Mouse (Mus musculus) cerebellum, postnatal 14 days (tissue): ENCODE measurements at regions not wholly inside any gene's neighbourhood (a gene's known extent, or its start where the extent isn't known, plus 50 kb on each side); places are given as distances from the start of the nearest gene placed in this dataset.
A peak's percentile ranks its signal among the peaks of the same experiment; 100 is the strongest.

ENCODE experiments used
- DNase-seq, 2 experiments: peaks; one replicate each; pipeline ENCODE4 v3.0.0; 2021; ENCODE audit warnings: mixed read lengths in 2 of 2

DNA sequence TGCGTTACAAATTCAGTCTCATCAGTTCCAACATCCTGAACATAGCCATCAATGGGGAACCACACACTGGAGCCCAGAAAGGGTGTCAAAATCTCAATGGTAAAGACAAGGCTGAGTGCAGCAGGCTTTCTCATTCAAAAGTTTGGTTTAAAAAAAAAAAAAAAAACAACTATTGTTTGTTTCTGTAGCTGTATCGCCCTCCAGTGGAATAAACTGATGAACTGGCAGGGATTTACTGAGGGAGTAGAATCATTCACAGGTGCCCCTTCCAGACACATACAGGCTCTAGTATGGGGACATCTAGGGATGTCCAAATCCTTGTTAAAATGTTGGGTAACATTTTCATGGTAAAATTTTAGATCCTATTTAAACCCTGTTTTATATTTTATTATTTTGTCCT lies 361.6 kb upstream of the Lmcd1 start:
- peak; percentile 10 to 22 for DNase-seq

DNA sequence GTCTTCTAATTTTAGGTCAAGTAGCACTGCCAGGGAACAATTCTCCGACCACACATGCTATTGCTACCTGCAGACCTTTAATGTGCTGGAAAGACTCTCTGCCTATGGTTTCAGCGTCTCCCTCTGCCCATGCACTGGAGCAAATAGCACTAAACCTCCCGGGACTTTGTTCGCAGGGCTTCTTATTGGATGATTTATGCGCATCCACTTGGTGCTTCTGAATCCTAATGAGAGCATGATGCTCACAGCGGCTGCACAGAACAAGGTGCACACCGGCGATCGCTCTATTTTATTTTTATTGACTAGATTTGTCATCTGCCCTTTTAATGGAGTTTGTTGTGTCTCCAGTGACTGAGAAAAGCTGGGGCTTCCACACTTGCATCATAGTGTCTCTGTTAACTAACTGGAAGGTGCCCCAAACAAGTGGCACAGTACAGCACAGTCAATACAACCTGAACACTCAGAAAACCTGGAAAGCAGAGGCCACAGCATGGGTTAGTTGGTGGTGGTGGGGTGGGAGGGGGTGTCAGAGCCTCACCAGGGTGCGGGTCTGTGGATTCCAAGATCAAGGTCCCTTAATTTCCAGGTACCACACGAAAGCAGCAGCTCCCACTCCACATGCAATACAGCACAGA lies 359.7 kb upstream of the Lmcd1 start:
- DNase-seq: no peak

- no peak for DNase-seq
Measured at GRCm38 (mm10) chr6:111917248-111917721, 356.3 kb upstream of the Lmcd1 start.

GRCm38 (mm10) chr6:111917868-111918597 lies 355.5 kb upstream of the Lmcd1 start:
- no peak for DNase-seq

- DNase-seq: no peak
Measured at GRCm38 (mm10) chr6:111932596-111932995, 341.0 kb upstream of the Lmcd1 start.

- DNase-seq: no peak
Measured at GRCm38 (mm10) chr6:111954401-111954800, 319.2 kb upstream of the Lmcd1 start.

GRCm38 (mm10) chr6:111965766-111966165 lies 307.8 kb upstream of the Lmcd1 start:
- DNase-seq: peak; percentile 3

DNA sequence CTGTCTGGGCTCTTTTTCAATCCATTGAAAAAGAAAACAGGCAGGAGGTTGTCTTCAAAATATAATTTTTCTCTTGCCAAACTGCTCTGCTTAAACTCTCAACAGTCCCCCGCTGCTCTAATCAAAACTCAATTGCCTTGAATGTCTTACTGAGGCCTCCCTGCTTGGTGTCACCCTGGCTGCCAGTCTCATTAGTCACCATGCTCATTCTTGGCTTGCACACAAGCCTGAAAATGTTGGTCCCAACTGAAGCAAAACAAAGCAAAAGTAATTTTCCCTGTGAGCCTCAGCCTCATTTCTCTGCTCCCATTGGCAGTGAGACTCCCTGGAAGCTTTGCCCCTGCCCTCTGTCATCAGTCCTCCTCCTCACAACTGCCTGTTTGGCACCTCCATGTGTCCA lies 288.1 kb upstream of the Lmcd1 start:
- no peak for DNase-seq

GRCm38 (mm10) chr6:111995823-111996222 lies 277.7 kb upstream of the Lmcd1 start:
- DNase-seq: no peak

GRCm38 (mm10) chr6:112003784-112004471 lies 269.6 kb upstream of the Lmcd1 start:
- no peak for DNase-seq

GRCm38 (mm10) chr6:112026261-112027205 lies 247.0 kb upstream of the Lmcd1 start:
- no peak for DNase-seq

- peak; percentile 71 to 79 for DNase-seq
Measured at GRCm38 (mm10) chr6:112050548-112051184, 222.9 kb upstream of the Lmcd1 start.

DNA sequence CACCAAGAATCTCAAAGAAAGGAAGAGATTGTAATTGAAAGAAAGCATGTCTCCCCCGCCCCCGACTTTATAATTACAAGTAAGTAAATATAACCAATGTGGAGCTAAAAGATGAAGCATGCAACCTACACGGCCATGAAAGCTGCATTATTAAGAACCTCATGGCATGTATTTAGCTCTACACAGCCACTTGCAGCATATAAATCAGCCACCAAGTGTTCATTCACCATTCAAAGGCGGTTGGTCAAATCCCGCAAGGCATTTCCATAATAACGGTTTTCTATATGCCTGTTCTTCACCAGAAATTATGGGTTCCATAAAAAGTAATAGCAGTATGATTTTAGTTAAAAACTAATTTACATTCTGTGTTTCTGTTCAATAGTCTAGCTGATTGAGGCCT lies 221.4 kb upstream of the Lmcd1 start:
- no peak for DNase-seq

DNA sequence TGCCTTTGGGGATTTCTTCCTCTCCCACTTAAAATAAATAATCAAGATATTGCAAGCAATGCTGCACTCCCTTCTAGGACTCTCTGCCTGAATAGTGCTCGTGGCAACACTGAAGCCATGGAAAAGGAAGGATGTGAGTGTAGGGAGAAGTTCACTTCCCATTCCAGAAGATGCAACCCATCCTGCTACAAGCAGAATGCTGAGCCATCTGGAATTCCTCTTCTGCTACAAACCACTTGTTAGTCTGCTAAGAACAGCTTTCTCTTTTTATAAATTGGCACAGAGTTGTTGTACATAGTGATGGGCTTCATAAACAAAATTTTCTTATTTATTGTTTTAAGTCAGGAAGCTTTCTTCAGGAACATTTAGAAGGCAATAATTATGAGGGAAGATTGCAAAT lies 215.7 kb upstream of the Lmcd1 start:
- DNase-seq: no peak

GRCm38 (mm10) chr6:112062956-112063355 lies 210.6 kb upstream of the Lmcd1 start:
- peak; percentile 9 to 10 for DNase-seq

DNA sequence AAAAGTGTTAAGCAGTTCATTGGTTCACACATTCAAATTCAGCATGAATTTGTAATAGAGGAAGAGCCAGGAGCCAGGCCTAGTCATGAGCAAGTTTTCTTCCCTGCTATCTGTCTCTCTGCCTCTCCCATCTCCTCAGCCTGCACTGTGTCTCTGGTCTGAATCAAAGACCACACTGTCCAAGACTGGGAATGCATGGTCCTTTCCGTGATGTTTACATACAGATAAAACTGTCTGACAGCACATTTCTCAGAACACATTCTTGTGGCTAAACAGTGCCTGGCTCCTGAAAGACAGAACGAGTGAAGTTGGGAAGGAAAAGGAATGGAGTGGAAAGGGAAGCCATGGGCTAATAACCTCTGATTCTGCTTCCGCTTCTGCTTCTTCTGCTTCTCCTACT lies 183.0 kb upstream of the Lmcd1 start:
- DNase-seq: no peak

DNA sequence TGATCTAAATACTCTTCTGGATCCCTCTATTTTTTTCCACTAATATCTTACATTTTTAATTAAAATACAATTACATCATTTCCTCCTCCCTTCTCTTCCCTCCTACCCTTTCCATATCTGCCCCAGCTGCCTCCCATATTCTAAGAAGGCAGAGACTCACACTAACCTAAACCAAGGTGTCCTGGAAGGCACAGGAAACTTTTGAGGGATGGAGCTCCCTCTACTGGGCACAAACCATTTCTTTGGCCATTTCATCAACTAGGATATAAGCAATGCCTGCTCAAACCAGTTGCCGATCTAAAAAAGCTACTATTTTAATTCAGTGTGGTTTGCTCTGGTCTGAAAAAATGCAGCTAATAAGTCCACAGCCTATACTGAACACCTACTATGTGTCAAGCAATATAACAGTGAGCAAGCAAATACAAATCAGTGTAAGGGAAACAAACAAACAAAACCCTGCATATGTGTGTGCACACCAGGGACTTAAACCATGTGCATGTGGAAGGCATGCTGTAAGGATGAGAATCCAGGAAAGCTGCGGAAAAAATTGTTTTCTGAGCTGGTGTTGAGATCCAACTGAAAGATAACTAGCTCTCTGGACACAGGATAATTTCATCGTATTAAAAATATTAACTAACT lies 182.3 kb upstream of the Lmcd1 start:
- peak; percentile 80 to 81 for DNase-seq

- peak in 1 of 2 experiments; percentile 24 for DNase-seq
Measured at GRCm38 (mm10) chr6:112093300-112093699, 180.3 kb upstream of the Lmcd1 start.

DNA sequence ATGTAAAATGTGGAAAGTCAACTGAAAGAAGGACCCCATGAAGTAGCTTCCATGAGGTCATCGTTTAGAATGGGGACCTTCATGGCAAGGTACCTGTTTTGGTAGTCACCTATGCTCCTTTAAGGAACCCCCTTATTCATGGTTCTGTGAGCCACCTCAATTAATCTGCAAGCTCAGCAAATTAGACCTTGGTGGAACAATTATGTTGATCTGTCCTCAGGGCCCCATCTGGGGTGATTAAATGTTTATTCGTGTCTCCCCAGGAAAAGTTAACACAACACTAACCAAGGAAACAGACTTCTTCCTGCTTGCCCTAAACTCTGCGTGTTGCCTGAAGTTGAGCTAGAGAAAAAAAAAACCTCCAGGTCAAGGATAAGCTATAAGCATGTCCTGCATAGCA lies 175.9 kb upstream of the Lmcd1 start:
- no peak for DNase-seq

- peak; percentile 50 to 67 for DNase-seq
Measured at GRCm38 (mm10) chr6:112108651-112109050, 164.9 kb upstream of the Lmcd1 start.

- DNase-seq: peak in 1 of 2 experiments; percentile 7
Measured at GRCm38 (mm10) chr6:112119180-112119579, 154.4 kb upstream of the Lmcd1 start.

GRCm38 (mm10) chr6:112133522-112133921 lies 140.0 kb upstream of the Lmcd1 start:
- DNase-seq: peak; percentile 16 to 47
